Mouse (Mus musculus) limb, embryonic 14.5 days (tissue): ENCODE results near the gene Fam228a. TPM values are rescaled to one million over a fixed set of nuclear protein-coding genes. Genes with fewer than 3 reads are reported as not detected.

Source experiments
- ATAC-seq: fragments of 200-750 bp; cut with Nextera tagmentation; 2 replicates; pipeline ENCODE4 v1.8.0; 2017; ENCODE audit warnings: low read depth, moderate number of reproducible peaks, moderate TSS enrichment; ENCODE audit not compliant: low FRiP score
- DNase-seq: peaks from one replicate; pipeline ENCODE4 v3.0.0-alpha.2; 2015; ENCODE audit warnings: low spot score
- H3K27ac ChIP-seq: fragments of 300-500 bp; sonication (generic); replicated peaks from 2 replicates; pipeline ENCODE4 v1.5.1; 2014; ENCODE audit warnings: low read depth, mild to moderate bottlenecking, low read length, moderate library complexity, mixed read lengths
- H3K27me3 ChIP-seq: fragments of 300-500 bp; sonication (generic); 2 replicates; pipeline ENCODE4 v1.6.1; 2014; ENCODE audit warnings: low read length, mixed read lengths; ENCODE audit not compliant: control insufficient read depth, insufficient read depth
- H3K36me3 ChIP-seq: fragments of 300-500 bp; sonication (generic); 2 replicates; pipeline ENCODE4 v1.6.1; 2014; ENCODE audit warnings: mild to moderate bottlenecking, low read length, moderate library complexity, mixed read lengths; ENCODE audit not compliant: control insufficient read depth, insufficient read depth
- H3K4me1 ChIP-seq: fragments of 300-500 bp; sonication (generic); 2 replicates; pipeline ENCODE4 v1.6.1; 2014; ENCODE audit warnings: antibody characterized with exemption, low read length, mixed read lengths; ENCODE audit not compliant: control insufficient read depth, insufficient read depth
- H3K4me2 ChIP-seq: fragments of 300-500 bp; sonication (generic); replicated peaks from 2 replicates; pipeline ENCODE4 v1.6.1; 2014; ENCODE audit warnings: low read depth, mild to moderate bottlenecking, low read length, moderate library complexity; ENCODE audit not compliant: severe bottlenecking
- H3K4me3 ChIP-seq: fragments of 300-500 bp; sonication (generic); replicated peaks from 2 replicates; pipeline ENCODE4 v1.5.1; 2014; ENCODE audit warnings: low read length
- H3K9ac ChIP-seq: fragments of 300-500 bp; sonication (generic); 2 replicates; pipeline ENCODE4 v1.6.1; 2014; ENCODE audit warnings: mild to moderate bottlenecking, low read depth, low read length, moderate library complexity; ENCODE audit not compliant: severe bottlenecking
- H3K9me3 ChIP-seq: fragments of 300-500 bp; sonication (generic); 2 replicates; pipeline ENCODE4 v1.6.1; 2016; ENCODE audit warnings: low read length; ENCODE audit not compliant: control insufficient read depth
- POLR2A ChIP-seq: fragments of 200-500 bp; IDR thresholded peaks from 2 replicates; pipeline ENCODE4 v1.8.0; 2012; ENCODE audit warnings: inconsistent platforms, mild to moderate bottlenecking, moderate library complexity, borderline replicate concordance; ENCODE audit not compliant: insufficient read depth, insufficient read length; ENCODE audit errors: extremely low read depth
- WGBS: fragments of 180-500 bp; shearing (Covaris S2); extraction: QIAGEN DNeasy Blood & Tissue Kit; methylation state at CpG from one replicate; pipeline ENCODE4 v1.1.7; 2014; 5-methylcytosine and 5-hydroxymethylcytosine counted together
- polyA plus RNA-seq, 2 experiments: library from polyadenylated mRNA; depleted of rRNA in 1 of 2; stranded (reverse) in 1 of 2; unstranded in 1 of 2; fragments of >200 nt; fragmentation: Nextera tagmentation in 1 of 2; extraction: Ambion mirVana in 1 of 2; gene quantifications; 2 replicates each; pipeline versions ENCODE4 v1.2.1 to v1.2.3; 2012 to 2014

Gene Fam228a
- polyA plus RNA-seq, 2 experiments, result 0.55 to 1.9 TPM

DNA sequence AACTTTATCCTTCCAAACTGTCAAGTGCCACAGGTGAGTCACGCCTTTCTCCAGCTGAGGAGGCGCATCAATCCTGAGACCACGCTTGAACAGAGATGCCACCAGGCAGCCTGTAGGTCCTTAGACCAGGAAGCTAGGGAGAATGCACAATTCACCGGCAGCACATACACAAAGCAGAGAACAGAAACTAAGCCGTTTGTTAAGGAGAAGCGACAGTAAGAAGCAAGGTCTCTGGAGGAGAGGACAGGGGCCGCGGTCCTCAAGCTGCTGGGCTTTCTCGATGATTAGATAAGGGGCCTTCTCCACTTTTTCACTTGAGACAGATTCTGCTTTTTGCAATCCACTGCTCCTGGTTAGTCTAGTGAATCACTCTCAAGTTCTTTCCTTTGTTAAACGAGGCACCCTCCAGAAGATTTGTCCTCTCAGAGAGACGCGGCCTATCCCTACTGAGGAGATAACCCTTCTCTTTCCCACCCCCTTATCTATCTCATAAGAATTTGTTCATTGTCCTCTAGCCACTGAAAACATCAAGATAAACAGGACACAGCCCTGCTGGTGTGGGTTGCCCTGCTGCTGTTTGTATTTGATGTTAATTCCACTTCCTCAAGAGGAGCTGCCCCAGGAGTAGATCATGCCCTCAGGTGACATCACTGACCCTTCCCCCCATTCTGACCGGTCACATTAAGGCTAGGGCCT, 19.0 kb downstream of the Fam228a start:
- no peaks in the 10 kb centered on the region for H3K36me3 ChIP-seq
- no peak overlapping the region for H3K4me3 ChIP-seq
- no peak for DNase-seq
- 0 out of 2 replicates have a peak, but pooled peaks cover 5% of the 10 kb centered on the region for H3K4me1 ChIP-seq
- no peak overlapping the region for H3K4me2 ChIP-seq
- no peaks in the 10 kb centered on the region for H3K9me3 ChIP-seq
- 81% methylated on average over 13 of the region's 13 CpGs for WGBS
- no peak overlapping the region for H3K27ac ChIP-seq
- TF ChIP-seq POLR2A, result no peak
- no peak for ATAC-seq
- H3K9ac ChIP-seq, result no peak overlapping the region
- H3K27me3 ChIP-seq, result no peaks in the 10 kb centered on the region

DNA sequence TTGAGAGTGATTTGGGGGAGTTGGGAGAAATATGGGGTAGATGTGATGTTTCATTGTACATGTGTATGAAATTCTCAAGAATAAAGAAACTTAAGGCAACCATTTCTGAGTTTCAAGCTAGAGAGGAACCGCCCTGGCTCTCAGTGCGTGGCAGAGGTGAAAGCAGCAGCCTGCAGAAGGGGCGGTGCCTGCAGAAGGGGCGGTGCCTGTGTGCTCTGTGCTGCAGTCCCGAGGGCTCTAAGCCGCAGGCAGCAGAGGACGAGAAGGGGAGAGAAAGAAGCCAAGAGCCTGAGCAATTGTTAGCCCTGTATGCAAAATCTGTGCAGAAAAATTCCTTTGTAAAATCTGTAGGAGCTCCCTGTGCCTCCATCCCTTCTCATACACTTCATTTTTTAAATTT, 20.8 kb downstream of the Fam228a start:
- H3K9ac ChIP-seq, result no peak overlapping the region
- H3K36me3 ChIP-seq, result peaks cover 9% of the 10 kb centered on the region
- H3K4me2 ChIP-seq, result no peak overlapping the region
- 0 out of 2 replicates have a peak, but pooled peaks cover 5% of the 10 kb centered on the region for H3K4me1 ChIP-seq
- H3K4me3 ChIP-seq, result no peak overlapping the region
- no peaks in the 10 kb centered on the region for H3K9me3 ChIP-seq
- H3K27me3 ChIP-seq, result no peaks in the 10 kb centered on the region
- H3K27ac ChIP-seq, result no peak overlapping the region
- peak; percentile 63; the same call in 1 of the 2 replicates for ATAC-seq
- 5% methylated on average over 7 of the region's 7 CpGs for WGBS
- peak; percentile 7 for DNase-seq
- no peak for TF ChIP-seq POLR2A

DNA sequence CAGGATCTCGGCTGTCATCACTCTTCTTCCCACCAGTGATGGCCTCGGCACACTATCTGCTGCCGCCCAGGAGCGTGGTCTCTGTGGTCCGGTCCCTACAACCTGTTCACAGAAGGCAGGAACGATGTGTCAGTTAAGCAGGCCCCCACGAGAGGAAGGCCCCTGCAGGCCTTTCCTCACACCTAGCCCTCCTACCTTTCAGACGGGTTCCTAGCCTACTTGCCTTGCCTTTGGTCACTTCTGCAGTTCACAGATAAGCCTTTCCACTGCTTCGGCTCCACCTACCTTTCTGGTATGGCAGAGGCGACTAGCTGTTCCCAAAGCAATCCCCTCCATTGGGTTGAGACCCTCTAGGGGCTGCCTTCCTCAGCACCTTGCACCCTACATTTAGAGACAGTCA, 22.6 kb downstream of the Fam228a start:
- Histone ChIP-seq H3K9me3 (no peaks in the 10 kb centered on the region), H3K27me3 (no peaks in the 10 kb centered on the region), H3K4me1 (0 out of 2 replicates have a peak, but pooled peaks cover 5% of the 10 kb centered on the region), H3K36me3 (peaks cover 18% of the 10 kb centered on the region), H3K27ac (no peak overlapping the region), H3K4me2 (no peak overlapping the region), H3K4me3 (no peak overlapping the region), H3K9ac (no peak overlapping the region)
- ATAC-seq (no peak), DNase-seq (no peak)
- TF ChIP-seq POLR2A, result no peak
- 76% methylated on average over 10 of the region's 10 CpGs for WGBS

DNA sequence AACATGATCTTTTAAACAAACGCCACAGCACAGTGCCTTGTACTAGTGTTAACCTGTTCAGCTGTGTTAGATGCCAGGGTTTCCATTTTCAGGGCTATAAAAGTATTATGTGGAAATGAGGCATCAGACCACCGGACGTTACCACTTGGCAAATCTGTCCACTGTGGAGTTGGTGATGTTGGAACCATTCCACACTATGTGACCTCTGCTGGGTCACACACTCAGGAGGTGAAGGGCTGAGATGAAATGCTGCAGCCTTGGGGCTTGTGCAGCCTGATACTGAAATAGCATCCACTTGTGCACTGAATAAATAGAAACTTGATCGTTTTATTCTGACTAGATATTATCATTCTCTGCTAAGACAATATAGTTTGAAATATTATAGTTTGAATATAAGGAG, 24.9 kb downstream of the Fam228a start:
- Histone ChIP-seq H3K27ac (no peak overlapping the region), H3K27me3 (no peaks in the 10 kb centered on the region), H3K9ac (no peak overlapping the region), H3K9me3 (no peaks in the 10 kb centered on the region), H3K36me3 (peaks cover 39% of the 10 kb centered on the region), H3K4me1 (0 out of 2 replicates have a peak, but pooled peaks cover 5% of the 10 kb centered on the region), H3K4me3 (no peak overlapping the region), H3K4me2 (no peak overlapping the region)
- 51% methylated on average over 4 of the region's 4 CpGs for WGBS
- DNase-seq (no peak), ATAC-seq (no peak)
- no peak for TF ChIP-seq POLR2A

DNA sequence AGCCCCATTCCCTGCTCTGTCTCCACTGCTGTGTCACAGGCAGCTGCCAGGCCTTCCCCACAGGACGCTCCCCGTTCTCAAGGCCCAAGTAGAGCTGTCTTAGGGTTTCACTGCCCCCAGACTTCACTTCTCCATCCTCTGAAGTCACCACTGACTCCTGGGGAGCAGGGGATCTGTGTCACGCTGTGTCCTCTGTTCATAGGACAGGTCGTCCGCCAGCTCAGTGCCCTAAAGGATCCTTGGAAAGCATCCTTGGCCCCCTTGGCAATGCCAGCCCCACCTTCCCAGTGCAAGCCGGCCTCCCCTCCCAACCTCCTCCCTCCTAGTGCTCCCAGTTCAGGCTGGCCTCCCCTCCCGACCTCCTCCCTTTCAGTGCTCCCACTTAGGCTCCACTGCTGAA, 28.3 kb downstream of the Fam228a start:
- H3K9ac ChIP-seq, result no peak overlapping the region
- H3K36me3 ChIP-seq, result peaks cover 61% of the 10 kb centered on the region
- WGBS, result 86% methylated on average over 7 of the region's 7 CpGs
- no peaks in the 10 kb centered on the region for H3K9me3 ChIP-seq
- H3K4me2 ChIP-seq, result no peak overlapping the region
- H3K27me3 ChIP-seq, result no peaks in the 10 kb centered on the region
- no peaks in the 10 kb centered on the region for H3K4me1 ChIP-seq
- no peak overlapping the region for H3K27ac ChIP-seq
- no peak overlapping the region for H3K4me3 ChIP-seq
- DNase-seq (no peak), ATAC-seq (no peak)
- no peak for TF ChIP-seq POLR2A
